Mouse (Mus musculus) bone marrow macrophage, adult 2 months (primary cell): Measurements from ENCODE around the gene Pfdn2.

Experiments
- CTCF ChIP-seq: IDR thresholded peaks from 2 replicates; pipeline ENCODE4 v1.5.1; 2012; ENCODE audit warnings: low read depth, mild to moderate bottlenecking, low read length, moderate library complexity
- POLR2A ChIP-seq: IDR thresholded peaks from 2 replicates; pipeline ENCODE4 v1.6.1; 2012; ENCODE audit warnings: mild to moderate bottlenecking, low read depth, low read length, borderline replicate concordance

DNA sequence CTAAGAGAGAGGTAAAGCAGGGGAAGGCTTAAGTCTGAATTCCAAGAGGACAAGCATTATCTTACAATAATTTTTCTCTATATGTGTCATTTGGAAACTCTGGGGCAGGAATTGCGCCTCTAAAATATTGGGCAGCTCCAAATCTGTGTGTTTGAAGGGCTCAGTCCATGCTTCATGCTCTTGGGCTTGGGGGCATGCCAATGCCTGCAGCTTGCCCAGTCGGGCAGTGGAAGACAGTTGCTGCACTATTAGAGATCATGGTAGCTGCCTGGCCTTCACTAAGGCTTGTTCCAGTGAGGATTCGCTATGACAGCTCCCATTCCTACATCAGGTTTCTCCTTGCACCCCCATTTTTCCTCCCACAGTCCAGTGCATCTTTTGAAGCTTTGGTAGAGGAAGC, 3.2 kb downstream of the Pfdn2 start:
- no peak for TF ChIP-seq CTCF
- no peak for TF ChIP-seq POLR2A
